In the genomic region with DNA sequence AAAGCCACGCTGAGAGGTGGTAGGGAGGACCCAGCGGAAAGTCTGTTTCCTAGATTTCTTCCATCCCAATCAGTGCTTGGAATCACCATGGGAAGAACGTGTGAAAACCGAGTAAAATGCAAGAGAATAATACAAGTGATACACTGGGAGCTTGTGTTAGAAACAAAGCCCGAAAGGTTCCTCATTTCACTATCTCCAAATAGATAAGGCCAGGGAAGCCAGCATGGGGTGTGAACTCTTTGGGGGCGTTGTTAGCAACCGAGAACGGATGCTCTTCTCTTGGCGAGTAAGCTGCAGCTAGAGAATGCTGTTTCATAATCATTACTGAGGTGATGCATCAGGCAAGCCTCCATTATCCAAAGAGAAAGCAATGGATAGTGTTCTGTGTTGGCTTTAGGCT, we compare ENCODE assay signal across 30 mouse cellular contexts.
"Had no signal": no experiment of that assay in that cellular context is flagged by ENCODE, and none has a peak within 500 bp of the region (broad histone marks: within the 10 kb centered on the region; RNA-seq: fewer than 3 reads in every experiment).

No protein-coding gene starts in this region.

- H3K36me3 ChIP-seq: limb, embryonic 10.5 days; limb, embryonic 12.5 days; limb, embryonic 13.5 days; limb, embryonic 15.5 days; liver, embryonic 12.5 days; liver, embryonic 13.5 days; liver, embryonic 15.5 days; lung, embryonic 15.5 days; midbrain, embryonic 10.5 days; midbrain, embryonic 12.5 days; midbrain, embryonic 13.5 days; midbrain, embryonic 15.5 days had no signal

- DNase-seq: left cerebral cortex, postnatal 4 days; liver; liver, embryonic 13.5 days; liver, postnatal 0 days; lung, adult 18-20 months; lung, adult 2 months; lung, embryonic 14.5 days; lung, postnatal 10 days; lung, postnatal 14 days; lung, postnatal 36 days; lung, postnatal 4 days had no signal

- H3K4me2 ChIP-seq: limb, embryonic 12.5 days; limb, embryonic 13.5 days; limb, embryonic 15.5 days; liver, embryonic 11.5 days; liver, embryonic 12.5 days; liver, embryonic 13.5 days; liver, embryonic 15.5 days; lung, embryonic 14.5 days; lung, embryonic 15.5 days; midbrain, embryonic 11.5 days; midbrain, embryonic 12.5 days; midbrain, embryonic 13.5 days; midbrain, embryonic 15.5 days had no signal

- H3K9ac ChIP-seq: limb, embryonic 12.5 days; limb, embryonic 13.5 days; limb, embryonic 15.5 days; liver, embryonic 12.5 days; liver, embryonic 13.5 days; liver, embryonic 14.5 days; liver, embryonic 15.5 days; liver, postnatal 0 days; lung, embryonic 14.5 days; lung, embryonic 15.5 days; midbrain, embryonic 12.5 days; midbrain, embryonic 13.5 days; midbrain, embryonic 15.5 days had no signal

- H3K4me1 ChIP-seq: liver, embryonic 12.5 days; liver, embryonic 13.5 days; liver, embryonic 15.5 days had no signal

- H3K27me3 ChIP-seq: limb, embryonic 13.5 days; limb, embryonic 15.5 days; liver, embryonic 12.5 days; liver, embryonic 13.5 days; liver, embryonic 15.5 days; megakaryocyte, embryonic 14.5 days; midbrain, embryonic 12.5 days; midbrain, embryonic 13.5 days; midbrain, embryonic 15.5 days had no signal

- H3K4me3 ChIP-seq: limb, embryonic 10.5 days; limb, embryonic 12.5 days; limb, embryonic 13.5 days; limb, embryonic 15.5 days; liver, embryonic 12.5 days; liver, embryonic 13.5 days; liver, embryonic 15.5 days; lung, embryonic 15.5 days; megakaryocyte, embryonic 14.5 days; midbrain, embryonic 10.5 days; midbrain, embryonic 12.5 days; midbrain, embryonic 13.5 days; midbrain, embryonic 15.5 days; myocyte had no signal

- H3K27ac ChIP-seq: limb, embryonic 10.5 days; limb, embryonic 12.5 days; limb, embryonic 13.5 days; limb, embryonic 15.5 days; liver, embryonic 12.5 days; liver, embryonic 13.5 days; liver, embryonic 14.5 days; liver, embryonic 15.5 days; lung, embryonic 15.5 days; macrophage; midbrain, embryonic 10.5 days; midbrain, embryonic 12.5 days; midbrain, embryonic 13.5 days; midbrain, embryonic 15.5 days had no signal

- H3K9me3 ChIP-seq: limb, embryonic 10.5 days; limb, embryonic 12.5 days; limb, embryonic 13.5 days; limb, embryonic 15.5 days; liver, embryonic 12.5 days; liver, embryonic 13.5 days; liver, embryonic 15.5 days; lung, embryonic 15.5 days; megakaryocyte, embryonic 14.5 days; midbrain, embryonic 10.5 days; midbrain, embryonic 12.5 days; midbrain, embryonic 13.5 days; midbrain, embryonic 15.5 days had no signal

- ATAC-seq: liver, embryonic 12.5 days; liver, postnatal 0 days; lung, postnatal 0 days; midbrain, embryonic 13.5 days; midbrain, embryonic 15.5 days; midbrain, embryonic 16.5 days had no signal
